Mouse (Mus musculus): ENCODE results near the gene Tas2r117.

Tas2r117 gene

GRCm38 (mm10) chr6:132802518-132802917 is at the start of gene Tas2r117:
TSS of gene Tas2r117 (plus strand) at chr6:132802818.
- DNase-seq (ENCODE audit: low spot score): no peak

- DNase-seq (ENCODE audit: low spot score): no peak
Observed at GRCm38 (mm10) chr6:132754430-132754829, 48.2 kb upstream of the Tas2r117 start, which contains the start of gene Tas2r124. TSS of gene Tas2r124 (plus strand) at chr6:132754730.

- DNase-seq (ENCODE audit: low spot score): no peak
Observed at GRCm38 (mm10) chr6:132761831-132762230, 40.8 kb upstream of the Tas2r117 start, which contains the start of gene Tas2r102. TSS of gene Tas2r102 (plus strand) at chr6:132762131.

GRCm38 (mm10) chr6:132778062-132778461 is 24.6 kb upstream of the Tas2r117 start, which contains the start of gene Tas2r136:
TSS of gene Tas2r136 (minus strand) at chr6:132778162.
- DNase-seq (ENCODE audit: low spot score): no peak

GRCm38 (mm10) chr6:132795393-132795792 is 7.2 kb upstream of the Tas2r117 start:
- no peak for DNase-seq (ENCODE audit: low spot score)

GRCm38 (mm10) chr6:132846842-132847241 is 44.2 kb downstream of the Tas2r117 start, which contains the start of gene Tas2r123:
TSS of gene Tas2r123 (plus strand) at chr6:132847142.
- DNase-seq (ENCODE audit: low spot score): no peak

All from spleen, adult 12 weeks (tissue).